Mouse (Mus musculus): Measurements from ENCODE around the gene Dnmbp. TPM values are rescaled to one million over a fixed set of nuclear protein-coding genes. Genes with fewer than 3 reads are reported as not detected.

The Dnmbp gene
- polyA plus RNA-seq (2014; fragmentation: Nextera tagmentation; extraction: Ambion mirVana), result 15.3 and 18.8 TPM in 2 replicates

DNA sequence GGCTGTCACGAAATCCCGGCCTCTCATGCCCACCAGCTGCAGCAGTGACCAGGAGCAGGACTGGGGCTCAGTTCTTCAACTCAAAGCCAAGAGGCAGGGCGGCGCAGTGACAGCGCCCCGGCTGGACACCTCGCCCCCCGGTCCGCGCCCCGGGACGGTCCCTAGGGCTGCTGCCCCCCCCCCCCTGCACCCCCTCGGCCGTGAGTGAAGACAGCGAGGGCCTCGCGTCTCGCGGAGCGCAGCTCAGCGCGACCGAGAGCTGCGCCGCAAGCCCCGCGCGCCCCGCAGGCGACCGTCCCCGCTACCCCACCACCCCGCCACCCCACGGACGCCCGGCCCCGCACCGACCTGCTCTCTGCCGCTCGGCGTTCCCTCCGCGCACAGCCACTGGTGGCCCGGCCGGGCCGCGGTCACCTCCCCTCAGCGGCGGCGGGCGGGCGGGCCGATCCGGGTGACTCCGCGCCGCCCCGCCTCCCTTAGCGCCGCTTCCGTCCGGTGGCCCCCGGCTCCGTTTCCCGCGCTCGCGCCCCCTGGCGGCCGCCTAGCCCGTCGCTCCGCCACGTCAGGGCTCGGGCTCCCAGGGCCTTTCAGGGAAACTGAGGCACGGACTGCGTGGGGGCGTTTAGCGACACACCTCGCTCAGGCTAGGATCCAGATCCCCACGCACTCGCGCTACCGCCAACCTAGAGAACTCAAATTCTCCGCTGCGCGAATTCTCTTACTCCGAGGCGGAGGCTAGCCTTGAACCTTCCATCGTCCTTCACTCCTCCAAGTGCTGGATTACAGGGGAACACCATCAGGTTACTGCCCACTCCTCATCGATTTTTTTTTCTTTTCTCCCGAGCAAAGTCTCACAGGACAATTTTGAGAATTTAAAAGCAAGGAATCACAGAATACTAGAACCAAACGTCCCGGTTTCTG is at the start of gene Dnmbp:
Dnmbp (minus strand) TSS at position 423 of the 921 bp plus-strand sequence.
- Histone ChIP-seq H3K4me2 (ENCODE audit: low read depth, low read length) (peak within 1 kb of the TSS; percentile 60), H3K4me1 (ENCODE audit: control insufficient read depth, insufficient read depth, low read length) (peaks cover 12% of the 10 kb centered on the region; the same call in 1 of the 2 replicates), H3K9ac (ENCODE audit: low read depth, low read length) (peak within 1 kb of the TSS; percentile 87), H3K27ac (replicated peaks; ENCODE audit: low read depth, low read length) (no peak within 1 kb of the TSS; the same call in 1 of the 2 replicates), H3K36me3 (ENCODE audit: control insufficient read depth, insufficient read depth, low read length) (no peaks in the 10 kb centered on the region), H3K9me3 (ENCODE audit: control insufficient read depth, low read length) (no peaks in the 10 kb centered on the region), H3K4me3 (ENCODE audit: low read depth, low read length) (peak within 1 kb of the TSS; percentile 81), H3K27me3 (replicated peaks; ENCODE audit: control insufficient read depth, insufficient read depth, low read length) (no peaks in the 10 kb centered on the region)
- whole genome bisulfite sequencing, result 8% methylated on average over 34 of the region's 94 CpGs
- ATAC-seq (ENCODE audit: low read depth) (peak; percentile 91), DNase-seq (ENCODE audit: low spot score) (peak; percentile 83)

DNA sequence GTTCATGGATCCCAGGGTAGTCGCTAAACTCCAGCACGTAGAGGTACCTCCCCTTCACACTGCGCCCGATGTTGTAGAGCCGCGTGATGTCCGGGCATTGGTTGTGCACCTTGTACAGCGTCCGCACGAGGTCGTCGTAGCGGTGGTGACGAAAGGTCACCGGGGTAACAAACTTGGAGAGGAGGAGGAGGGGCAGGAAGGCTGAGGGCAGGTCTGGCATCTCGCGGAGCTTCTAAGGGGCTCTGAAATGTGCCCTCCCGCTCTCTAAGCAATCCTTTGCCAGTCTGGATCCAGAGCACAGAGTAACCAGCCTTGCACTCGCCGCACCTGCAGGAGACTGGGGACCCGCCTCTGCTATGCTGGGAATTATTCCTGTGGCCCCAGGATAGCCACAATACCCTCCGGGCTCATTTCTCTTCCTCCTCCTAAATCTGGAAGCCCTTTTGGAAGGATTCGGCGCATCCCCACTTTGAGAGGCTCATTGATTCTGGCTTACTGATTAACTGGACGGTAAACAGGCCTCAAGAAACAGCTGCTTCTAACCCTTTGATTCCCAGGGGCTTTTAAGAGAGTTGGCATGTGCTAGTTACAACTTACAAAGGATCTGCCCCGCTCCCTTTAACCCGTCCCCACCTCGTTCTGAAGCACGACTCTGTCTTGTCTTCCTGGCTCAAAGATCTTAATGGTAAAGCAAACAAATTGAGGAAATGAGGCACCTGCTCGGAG is 46.2 kb upstream of the Dnmbp start, which contains the start of gene Cpn1:
Cpn1 (minus strand) TSS at position 488 of the 726 bp plus-strand sequence.
- Histone ChIP-seq H3K9me3 (ENCODE audit: control insufficient read depth, low read length) (no peaks in the 10 kb centered on the region), H3K27ac (replicated peaks; ENCODE audit: low read depth, low read length) (no peak within 1 kb of the TSS), H3K36me3 (ENCODE audit: control insufficient read depth, insufficient read depth, low read length) (no peaks in the 10 kb centered on the region), H3K9ac (ENCODE audit: low read depth, low read length) (no peak within 1 kb of the TSS), H3K4me2 (ENCODE audit: low read depth, low read length) (peak within 1 kb of the TSS; percentile 24), H3K27me3 (replicated peaks; ENCODE audit: control insufficient read depth, insufficient read depth, low read length) (peaks cover 5% of the 10 kb centered on the region; the same call in 1 of the 2 replicates), H3K4me3 (ENCODE audit: low read depth, low read length) (no peak within 1 kb of the TSS), H3K4me1 (ENCODE audit: control insufficient read depth, insufficient read depth, low read length) (no peaks in the 10 kb centered on the region; the same call in 1 of the 2 replicates)
- WGBS, result 16% methylated on average over 30 of the region's 30 CpGs
- DNase-seq (ENCODE audit: low spot score) (no peak), ATAC-seq (ENCODE audit: low read depth) (no peak)

DNA sequence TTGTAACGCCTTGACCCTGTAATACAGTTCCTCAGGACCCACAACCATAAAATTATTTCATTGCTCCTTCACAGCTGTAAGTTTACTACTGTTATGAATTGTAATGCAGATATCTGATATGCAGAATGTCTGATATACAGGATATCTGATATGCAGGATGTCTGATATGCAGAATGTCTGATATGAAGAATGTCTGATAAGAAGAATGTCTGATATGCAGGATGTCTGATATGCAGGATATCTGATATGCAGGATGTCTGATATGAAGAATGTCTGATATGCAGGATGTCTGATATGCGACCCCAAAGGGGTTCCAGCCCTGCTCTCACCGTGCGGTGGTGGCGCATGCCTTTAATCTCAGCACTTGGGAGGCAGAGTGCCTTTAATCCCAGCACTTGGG is 42.0 kb upstream of the Dnmbp start:
- no peak overlapping the region for H3K9ac ChIP-seq (ENCODE audit: low read depth, low read length)
- peaks cover 5% of the 10 kb centered on the region; the same call in 1 of the 2 replicates for H3K27me3 ChIP-seq (replicated peaks; ENCODE audit: control insufficient read depth, insufficient read depth, low read length)
- H3K27ac ChIP-seq (replicated peaks; ENCODE audit: low read depth, low read length), result no peak overlapping the region
- H3K4me1 ChIP-seq (ENCODE audit: control insufficient read depth, insufficient read depth, low read length), result no peaks in the 10 kb centered on the region; the same call in 1 of the 2 replicates
- ATAC-seq (ENCODE audit: low read depth), result no peak
- no peak overlapping the region for H3K4me2 ChIP-seq (ENCODE audit: low read depth, low read length)
- H3K36me3 ChIP-seq (ENCODE audit: control insufficient read depth, insufficient read depth, low read length), result no peaks in the 10 kb centered on the region
- no peaks in the 10 kb centered on the region for H3K9me3 ChIP-seq (ENCODE audit: control insufficient read depth, low read length)
- WGBS, result 80% methylated on average over 5 of the region's 5 CpGs
- no peak overlapping the region for H3K4me3 ChIP-seq (ENCODE audit: low read depth, low read length)
- DNase-seq (ENCODE audit: low spot score), result no peak

DNA sequence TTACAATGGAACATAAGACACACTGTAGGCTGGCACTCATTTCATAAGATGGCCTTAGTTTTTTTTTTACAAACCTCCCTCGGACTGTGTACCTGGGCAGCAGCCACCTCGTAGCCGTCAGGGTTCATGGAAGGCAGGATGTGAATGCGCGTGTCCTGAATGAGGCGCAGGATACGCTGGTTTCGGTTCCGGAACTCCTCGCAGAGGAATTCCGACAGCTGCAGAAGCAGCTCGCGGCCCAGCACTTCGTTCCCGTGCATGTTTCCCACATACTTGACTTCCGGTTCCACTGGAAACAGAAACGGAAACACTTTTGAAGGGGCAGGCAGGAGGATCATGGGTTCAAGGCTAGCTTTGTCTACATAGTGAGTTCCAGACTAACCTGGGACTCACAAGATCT is 40.7 kb upstream of the Dnmbp start:
- ATAC-seq (ENCODE audit: low read depth) (no peak), DNase-seq (ENCODE audit: low spot score) (no peak)
- Histone ChIP-seq H3K9ac (ENCODE audit: low read depth, low read length) (no peak overlapping the region), H3K36me3 (ENCODE audit: control insufficient read depth, insufficient read depth, low read length) (no peaks in the 10 kb centered on the region), H3K9me3 (ENCODE audit: control insufficient read depth, low read length) (no peaks in the 10 kb centered on the region), H3K4me3 (ENCODE audit: low read depth, low read length) (no peak overlapping the region), H3K27ac (replicated peaks; ENCODE audit: low read depth, low read length) (no peak overlapping the region), H3K4me1 (ENCODE audit: control insufficient read depth, insufficient read depth, low read length) (no peaks in the 10 kb centered on the region), H3K27me3 (replicated peaks; ENCODE audit: control insufficient read depth, insufficient read depth, low read length) (0 out of 2 replicates have a peak, but pooled peaks cover under 1% of the 10 kb centered on the region), H3K4me2 (ENCODE audit: low read depth, low read length) (no peak overlapping the region)
- WGBS, result 94% methylated on average over 17 of the region's 17 CpGs

DNA sequence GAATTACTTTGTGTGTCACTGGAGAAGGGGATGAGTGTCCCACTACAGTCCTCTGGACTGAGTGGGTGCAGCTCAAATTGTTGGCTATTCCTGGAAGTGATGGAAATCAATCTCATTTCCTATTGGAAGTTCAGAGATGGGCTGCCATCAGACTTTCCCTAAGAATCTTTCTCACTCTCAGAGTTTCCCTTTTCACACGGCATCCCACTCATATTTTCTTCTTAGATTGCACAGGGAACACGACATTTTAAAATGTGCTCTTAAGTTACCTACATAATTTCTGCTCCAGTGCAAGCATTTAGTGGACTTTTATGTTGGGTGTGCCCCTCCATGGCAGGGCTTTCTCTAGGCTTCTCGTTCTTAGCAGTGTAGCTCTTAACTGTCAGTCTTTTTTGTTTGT is 37.8 kb upstream of the Dnmbp start:
- no peaks in the 10 kb centered on the region for H3K27me3 ChIP-seq (replicated peaks; ENCODE audit: control insufficient read depth, insufficient read depth, low read length)
- no peak overlapping the region for H3K27ac ChIP-seq (replicated peaks; ENCODE audit: low read depth, low read length)
- DNase-seq (ENCODE audit: low spot score), result no peak
- H3K4me1 ChIP-seq (ENCODE audit: control insufficient read depth, insufficient read depth, low read length), result no peaks in the 10 kb centered on the region
- no peak for ATAC-seq (ENCODE audit: low read depth)
- H3K9ac ChIP-seq (ENCODE audit: low read depth, low read length), result no peak overlapping the region
- H3K4me2 ChIP-seq (ENCODE audit: low read depth, low read length), result no peak overlapping the region
- H3K36me3 ChIP-seq (ENCODE audit: control insufficient read depth, insufficient read depth, low read length), result no peaks in the 10 kb centered on the region
- H3K9me3 ChIP-seq (ENCODE audit: control insufficient read depth, low read length), result no peaks in the 10 kb centered on the region
- WGBS, result 65% methylated on average over 3 of the region's 3 CpGs
- H3K4me3 ChIP-seq (ENCODE audit: low read depth, low read length), result no peak overlapping the region

DNA sequence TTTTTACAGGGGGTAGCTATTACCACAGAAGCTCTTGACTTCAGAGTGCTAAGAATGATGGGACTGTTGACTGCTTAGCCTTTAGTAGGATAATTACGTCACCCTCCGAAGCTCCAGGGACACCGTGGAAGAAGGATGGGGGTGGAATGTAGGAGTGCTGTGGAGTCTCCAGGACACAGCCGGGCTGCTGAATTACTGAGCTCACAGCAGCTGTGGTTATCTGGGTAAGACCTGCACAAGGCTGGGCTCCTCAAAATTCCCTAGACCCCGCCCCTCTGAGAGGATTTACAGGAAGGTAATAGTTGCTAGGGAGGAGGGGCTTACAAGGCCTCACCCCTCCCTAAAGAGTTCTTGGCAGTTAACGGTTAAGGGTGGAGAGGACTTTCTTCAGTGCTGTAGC is 36.7 kb upstream of the Dnmbp start:
- Histone ChIP-seq H3K27me3 (replicated peaks; ENCODE audit: control insufficient read depth, insufficient read depth, low read length) (no peaks in the 10 kb centered on the region), H3K4me1 (ENCODE audit: control insufficient read depth, insufficient read depth, low read length) (no peaks in the 10 kb centered on the region), H3K4me3 (ENCODE audit: low read depth, low read length) (no peak overlapping the region), H3K4me2 (ENCODE audit: low read depth, low read length) (no peak overlapping the region), H3K9me3 (ENCODE audit: control insufficient read depth, low read length) (no peaks in the 10 kb centered on the region), H3K36me3 (ENCODE audit: control insufficient read depth, insufficient read depth, low read length) (no peaks in the 10 kb centered on the region), H3K9ac (ENCODE audit: low read depth, low read length) (no peak overlapping the region), H3K27ac (replicated peaks; ENCODE audit: low read depth, low read length) (no peak overlapping the region)
- DNase-seq (ENCODE audit: low spot score) (no peak), ATAC-seq (ENCODE audit: low read depth) (no peak)
- 68% methylated on average over 6 of the region's 6 CpGs for WGBS

DNA sequence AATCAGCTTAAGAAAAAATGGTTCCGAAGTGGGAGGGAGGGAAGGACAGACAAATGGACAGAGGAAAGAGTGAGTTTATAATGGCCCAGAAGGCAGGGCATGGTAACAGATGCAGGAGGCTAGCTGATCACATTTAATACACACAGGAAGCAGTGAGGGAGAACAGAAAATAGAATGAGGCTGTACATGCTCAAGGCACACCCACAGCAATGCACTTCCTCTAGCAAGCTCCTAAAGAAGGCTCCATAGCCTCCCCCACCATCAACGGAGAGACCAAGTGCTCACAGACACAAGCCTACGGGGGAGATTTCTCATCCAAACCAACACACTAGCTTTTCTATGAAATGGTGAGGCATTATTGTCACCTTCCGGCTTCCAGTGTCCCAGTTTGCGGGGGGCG is 34.2 kb upstream of the Dnmbp start:
- WGBS, result 91% methylated on average over 6 of the region's 6 CpGs
- H3K4me1 ChIP-seq (ENCODE audit: control insufficient read depth, insufficient read depth, low read length), result no peaks in the 10 kb centered on the region
- H3K4me2 ChIP-seq (ENCODE audit: low read depth, low read length), result no peak overlapping the region
- ATAC-seq (ENCODE audit: low read depth) (no peak), DNase-seq (ENCODE audit: low spot score) (no peak)
- H3K27ac ChIP-seq (replicated peaks; ENCODE audit: low read depth, low read length), result no peak overlapping the region
- H3K27me3 ChIP-seq (replicated peaks; ENCODE audit: control insufficient read depth, insufficient read depth, low read length), result no peaks in the 10 kb centered on the region
- no peaks in the 10 kb centered on the region for H3K9me3 ChIP-seq (ENCODE audit: control insufficient read depth, low read length)
- H3K36me3 ChIP-seq (ENCODE audit: control insufficient read depth, insufficient read depth, low read length), result no peaks in the 10 kb centered on the region
- H3K4me3 ChIP-seq (ENCODE audit: low read depth, low read length), result no peak overlapping the region
- H3K9ac ChIP-seq (ENCODE audit: low read depth, low read length), result no peak overlapping the region

DNA sequence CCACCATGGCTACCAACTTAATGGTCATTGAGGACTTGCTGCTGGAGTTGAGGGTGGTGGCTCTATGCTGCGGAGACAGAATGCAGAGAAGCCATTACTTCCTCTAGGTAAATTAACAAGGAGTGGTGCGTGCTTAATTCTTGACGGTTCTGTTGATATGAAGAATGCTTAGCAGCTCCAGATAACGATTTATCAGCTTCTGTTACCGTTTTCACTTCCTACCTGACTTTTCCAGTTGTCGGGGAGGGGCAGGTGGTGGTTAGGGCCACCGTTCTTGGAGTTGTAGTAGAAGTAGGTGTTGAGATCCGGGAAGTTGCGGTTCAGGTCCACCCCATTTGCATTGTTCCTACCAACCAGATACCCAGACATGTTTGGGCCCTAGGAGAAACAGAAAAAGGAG is 33.7 kb upstream of the Dnmbp start:
- Histone ChIP-seq H3K4me2 (ENCODE audit: low read depth, low read length) (no peak overlapping the region), H3K9ac (ENCODE audit: low read depth, low read length) (no peak overlapping the region), H3K27ac (replicated peaks; ENCODE audit: low read depth, low read length) (no peak overlapping the region), H3K4me1 (ENCODE audit: control insufficient read depth, insufficient read depth, low read length) (no peaks in the 10 kb centered on the region), H3K9me3 (ENCODE audit: control insufficient read depth, low read length) (no peaks in the 10 kb centered on the region), H3K4me3 (ENCODE audit: low read depth, low read length) (no peak overlapping the region), H3K36me3 (ENCODE audit: control insufficient read depth, insufficient read depth, low read length) (no peaks in the 10 kb centered on the region), H3K27me3 (replicated peaks; ENCODE audit: control insufficient read depth, insufficient read depth, low read length) (no peaks in the 10 kb centered on the region)
- WGBS, result 85% methylated on average over 9 of the region's 9 CpGs
- no peak for DNase-seq (ENCODE audit: low spot score)
- ATAC-seq (ENCODE audit: low read depth), result no peak

Data from embryonic facial prominence, embryonic 14.5 days (tissue).